8 mouse cellular contexts compared by ENCODE assay signal in genomic region chr1:150099790-150100333, GRCm38 (mm10). TPM values are rescaled to one million over a fixed set of nuclear protein-coding genes. Genes with fewer than 3 reads are reported as not detected.
DNase-seq lines count a peak whose midpoint lies in the region; ATAC-seq and TF ChIP-seq lines count a peak whose summit lies in the region.

Gene Ptgs2, plus strand, starts transcription at chr1:150100031.

- peaks cover 2% of the 10 kb centered on the region; the same call in 1 of the 2 replicates for H3K4me1 ChIP-seq in forebrain, embryonic 11.5 days (replicated peaks; ENCODE audit: control insufficient read depth, insufficient read depth, low read length)
- H3K4me1 ChIP-seq in heart, postnatal 0 days (ENCODE audit: control insufficient read depth, insufficient read depth) = peaks cover 7% of the 10 kb centered on the region; the same call in 1 of the 2 replicates
- H3K4me1 ChIP-seq in lung, embryonic 14.5 days (ENCODE audit: insufficient read depth) = no peaks in the 10 kb centered on the region
- H3K4me1 ChIP-seq in neural tube, embryonic 13.5 days (replicated peaks) = peaks cover 11% of the 10 kb centered on the region

- no peak for TF ChIP-seq EP300 in heart, postnatal 0 days (IDR thresholded peaks at IDR 0.05; ENCODE audit: low read depth)

- DNase-seq in layer of hippocampus, adult 11-12 months (ENCODE audit: low spot score) = peak; percentile 54
- DNase-seq in layer of hippocampus, adult 9-10 months (ENCODE audit: low spot score) = no peak
- peak; percentile 69 for DNase-seq in forebrain, embryonic 11.5 days (ENCODE audit: low spot score)
- DNase-seq in heart, postnatal 0 days (ENCODE audit: low spot score) = peak; percentile 12
- peak; percentile 29 to 73 for DNase-seq in layer of hippocampus, adult 18-20 months (ENCODE audit: low spot score in 2 of 2)
- DNase-seq in lung, embryonic 14.5 days = peak; percentile 73
- peak; percentile 38 for DNase-seq in thymus, postnatal 0 days (ENCODE audit: low spot score)

- H3K4me2 ChIP-seq in forebrain, embryonic 11.5 days (ENCODE audit: low read depth, low read length, severe bottlenecking) = peak within 1 kb of the TSS; percentile 74
- H3K4me2 ChIP-seq in heart, postnatal 0 days (ENCODE audit: low read depth, low read length) = peak within 1 kb of the TSS; percentile 70
- peak within 1 kb of the TSS; percentile 70 for H3K4me2 ChIP-seq in lung, embryonic 14.5 days
- peak within 1 kb of the TSS; percentile 93 for H3K4me2 ChIP-seq in neural tube, embryonic 13.5 days

- under 1% methylated on average over 26 of the region's 26 CpGs for WGBS in forebrain, embryonic 11.5 days
- 1% methylated on average over 26 of the region's 26 CpGs for WGBS in heart, postnatal 0 days
- 1% methylated on average over 26 of the region's 26 CpGs for WGBS in lung, embryonic 14.5 days
- 1% methylated on average over 26 of the region's 26 CpGs for WGBS in neural tube, embryonic 13.5 days

- H3K4me3 ChIP-seq in forebrain, embryonic 11.5 days (ENCODE audit: low read depth, low read length) = peak within 1 kb of the TSS; percentile 35
- H3K4me3 ChIP-seq in heart, postnatal 0 days (ENCODE audit: low read depth, low read length) = peak within 1 kb of the TSS; percentile 39
- peak within 1 kb of the TSS; percentile 41 for H3K4me3 ChIP-seq in lung, embryonic 14.5 days (ENCODE audit: low read depth, low read length)
- peak within 1 kb of the TSS; percentile 45 for H3K4me3 ChIP-seq in neural tube, embryonic 13.5 days

- no peak within 1 kb of the TSS for H3K27ac ChIP-seq in forebrain, embryonic 11.5 days (ENCODE audit: low read depth, low read length)
- no peak within 1 kb of the TSS for H3K27ac ChIP-seq in heart, postnatal 0 days (ENCODE audit: low read depth)
- H3K27ac ChIP-seq in lung, embryonic 14.5 days (ENCODE audit: low read depth) = no peak within 1 kb of the TSS
- no peak within 1 kb of the TSS for H3K27ac ChIP-seq in neural tube, embryonic 13.5 days (replicated peaks)

- H3K27me3 ChIP-seq in forebrain, embryonic 11.5 days (ENCODE audit: control insufficient read depth, insufficient read depth, low read length) = no peaks in the 10 kb centered on the region
- peaks cover 2% of the 10 kb centered on the region; the same call in 1 of the 2 replicates for H3K27me3 ChIP-seq in heart, postnatal 0 days (ENCODE audit: control insufficient read depth, insufficient read depth, low read length)
- H3K27me3 ChIP-seq in lung, embryonic 14.5 days (ENCODE audit: insufficient read depth, low read length) = no peaks in the 10 kb centered on the region
- peaks cover 9% of the 10 kb centered on the region for H3K27me3 ChIP-seq in neural tube, embryonic 13.5 days

- H3K36me3 ChIP-seq in forebrain, embryonic 11.5 days (ENCODE audit: control insufficient read depth, insufficient read depth, low read length) = no peaks in the 10 kb centered on the region
- no peaks in the 10 kb centered on the region for H3K36me3 ChIP-seq in heart, postnatal 0 days (replicated peaks; ENCODE audit: control insufficient read depth, insufficient read depth, low read length)
- no peaks in the 10 kb centered on the region for H3K36me3 ChIP-seq in lung, embryonic 14.5 days (ENCODE audit: insufficient read depth)
- H3K36me3 ChIP-seq in neural tube, embryonic 13.5 days = no peaks in the 10 kb centered on the region

- H3K9ac ChIP-seq in forebrain, embryonic 11.5 days (ENCODE audit: low read length) = peak within 1 kb of the TSS; percentile 35; the same call in 1 of the 2 replicates
- peak within 1 kb of the TSS; percentile 37; the same call in 1 of the 2 replicates for H3K9ac ChIP-seq in heart, postnatal 0 days (replicated peaks; ENCODE audit: low read depth, low read length)
- H3K9ac ChIP-seq in lung, embryonic 14.5 days = peak within 1 kb of the TSS; percentile 42
- peak within 1 kb of the TSS; percentile 62 for H3K9ac ChIP-seq in neural tube, embryonic 13.5 days

- TF ChIP-seq CTCF in heart, postnatal 0 days (IDR thresholded peaks at IDR 0.05; ENCODE audit: low read depth) = no peak
- peak; percentile 42; the same call in 1 of the 2 replicates for TF ChIP-seq CTCF in lung, embryonic 14.5 days (IDR thresholded peaks at IDR 0.05; ENCODE audit: low read depth)

- peak; percentile 87 for ATAC-seq in forebrain, embryonic 11.5 days (replicated peaks; ENCODE audit: low FRiP score)
- peak; percentile 63 for ATAC-seq in heart, postnatal 0 days (ENCODE audit: insufficient read depth, low read depth)
- ATAC-seq in lung, embryonic 14.5 days (ENCODE audit: insufficient read depth) = peak; percentile 93
- ATAC-seq in neural tube, embryonic 13.5 days (ENCODE audit: low read depth) = peak; percentile 86

- no peaks in the 10 kb centered on the region for H3K9me3 ChIP-seq in forebrain, embryonic 11.5 days (ENCODE audit: control insufficient read depth, low read length)
- H3K9me3 ChIP-seq in heart, postnatal 0 days (replicated peaks; ENCODE audit: control insufficient read depth, low read length) = no peaks in the 10 kb centered on the region
- H3K9me3 ChIP-seq in lung, embryonic 14.5 days (ENCODE audit: low read depth, low read length) = no peaks in the 10 kb centered on the region
- no peaks in the 10 kb centered on the region for H3K9me3 ChIP-seq in neural tube, embryonic 13.5 days

RNA-seq across cellular contexts. Expression of gene Ptgs2, which starts in this region (rescaled TPM):
- 0.07 and 0.31 TPM in 2 replicates for polyA plus RNA-seq in forebrain, embryonic 11.5 days (2014; fragmentation: Nextera tagmentation; extraction: Ambion mirVana)
- total RNA-seq in heart, postnatal 0 days (2014; rRNA removed; ENCODE audit: low replicate concordance) = 1.2 and 1.7 TPM in 2 replicates
- 0.03 and 0.05 TPM in 2 replicates for polyA plus RNA-seq in heart, postnatal 0 days (2015; fragmentation: Nextera tagmentation; extraction: Ambion mirVana)
- 10 to 100 TPM; 16.4 to 18.1 TPM for total RNA-seq in layer of hippocampus, adult 18-20 months (2021)
- polyA plus RNA-seq in lung, embryonic 14.5 days (2014; fragmentation: Nextera tagmentation; extraction: Ambion mirVana) = 0.09 and 0.15 TPM in 2 replicates
- 0.04 and 0.07 TPM in 2 replicates for polyA plus RNA-seq in neural tube, embryonic 13.5 days (2015; fragmentation: Nextera tagmentation; extraction: Ambion mirVana)
- 0.62 and 0.87 TPM in 2 replicates for polyA plus RNA-seq in thymus, postnatal 0 days (2015; fragmentation: Nextera tagmentation; extraction: Ambion mirVana)

Comparison
In these comparisons a context has a peak if more than half of its experiments do, and no peak if none do; other contexts are left out.
1. Peak in DNase-seq, ATAC-seq, H3K4me3 ChIP-seq, H3K9ac ChIP-seq and H3K4me2 ChIP-seq in forebrain, embryonic 11.5 days; RNA of the gene not detected or under 1 TPM.
2. Peak in DNase-seq, ATAC-seq, H3K4me3 ChIP-seq, H3K9ac ChIP-seq and H3K4me2 ChIP-seq in lung, embryonic 14.5 days; RNA of the gene not detected or under 1 TPM.
3. Peak in ATAC-seq, H3K4me3 ChIP-seq, H3K9ac ChIP-seq and H3K4me2 ChIP-seq in neural tube, embryonic 13.5 days; RNA of the gene not detected or under 1 TPM.
4. Peak in DNase-seq in thymus, postnatal 0 days; RNA of the gene not detected or under 1 TPM.